Mouse (Mus musculus) limb, embryonic 10.5 days (tissue): ENCODE data around the gene Fes. TPM values are rescaled to one million over a fixed set of nuclear protein-coding genes. Genes with fewer than 3 reads are reported as not detected.

Source experiments
- polyA plus RNA-seq: library from polyadenylated mRNA; unstranded; fragments of >200 nt; fragmentation: Nextera tagmentation; extraction: Ambion mirVana; gene quantifications from 2 replicates; pipeline ENCODE4 v1.2.1, GENCODE M21; 2016

The Fes gene
- polyA plus RNA-seq, 1 experiment from 2014 or later, result 13.2 TPM

Other genes starting within 250 kb of the Fes start
- 8.1 and 9.9 TPM in 2 replicates for gene Sema4b, start 201.1 kb downstream of the Fes start, polyA plus RNA-seq
- 68.6 and 75.3 TPM in 2 replicates for gene Cib1, start 155.1 kb downstream of the Fes start, polyA plus RNA-seq
- gene Gdpgp1, start 155.1 kb downstream of the Fes start, polyA plus RNA-seq, result 7.2 and 7.5 TPM in 2 replicates
- gene Ttll13, start 141.6 kb downstream of the Fes start, polyA plus RNA-seq, result 0.50 and 0.61 TPM in 2 replicates
- 42.5 and 45.7 TPM in 2 replicates for gene Ngrn, start 126.7 kb downstream of the Fes start, polyA plus RNA-seq
- gene Vps33b, start 118.3 kb downstream of the Fes start, polyA plus RNA-seq, result 15.2 and 17.9 TPM in 2 replicates
- gene Prc1, start 93.5 kb downstream of the Fes start, polyA plus RNA-seq, result 160 and 172 TPM in 2 replicates
- gene Rccd1, start 63.5 kb downstream of the Fes start, polyA plus RNA-seq, result 11.6 and 12.0 TPM in 2 replicates
- 51.8 and 53.3 TPM in 2 replicates for gene Unc45a, start 46.9 kb downstream of the Fes start, polyA plus RNA-seq
- gene Hddc3, start 44.8 kb downstream of the Fes start, polyA plus RNA-seq, result 21.0 and 25.6 TPM in 2 replicates
- 19.7 and 23.1 TPM in 2 replicates for gene Man2a2, start 16.6 kb downstream of the Fes start, polyA plus RNA-seq
- 8.8 and 9.4 TPM in 2 replicates for gene Furin, start 17.5 kb upstream of the Fes start, polyA plus RNA-seq
- gene Blm, start 147.2 kb upstream of the Fes start, polyA plus RNA-seq, result 54.5 and 58.2 TPM in 2 replicates